Mouse (Mus musculus): ENCODE results near the gene Crebl2. TPM values are rescaled to one million over a fixed set of nuclear protein-coding genes. Genes with fewer than 3 reads are reported as not detected.
A peak's percentile ranks its signal among the peaks of the same experiment; 100 is the strongest.

Crebl2 gene
- polyA plus RNA-seq, 1 experiment from 2014 or later = 1.8 TPM

DNA sequence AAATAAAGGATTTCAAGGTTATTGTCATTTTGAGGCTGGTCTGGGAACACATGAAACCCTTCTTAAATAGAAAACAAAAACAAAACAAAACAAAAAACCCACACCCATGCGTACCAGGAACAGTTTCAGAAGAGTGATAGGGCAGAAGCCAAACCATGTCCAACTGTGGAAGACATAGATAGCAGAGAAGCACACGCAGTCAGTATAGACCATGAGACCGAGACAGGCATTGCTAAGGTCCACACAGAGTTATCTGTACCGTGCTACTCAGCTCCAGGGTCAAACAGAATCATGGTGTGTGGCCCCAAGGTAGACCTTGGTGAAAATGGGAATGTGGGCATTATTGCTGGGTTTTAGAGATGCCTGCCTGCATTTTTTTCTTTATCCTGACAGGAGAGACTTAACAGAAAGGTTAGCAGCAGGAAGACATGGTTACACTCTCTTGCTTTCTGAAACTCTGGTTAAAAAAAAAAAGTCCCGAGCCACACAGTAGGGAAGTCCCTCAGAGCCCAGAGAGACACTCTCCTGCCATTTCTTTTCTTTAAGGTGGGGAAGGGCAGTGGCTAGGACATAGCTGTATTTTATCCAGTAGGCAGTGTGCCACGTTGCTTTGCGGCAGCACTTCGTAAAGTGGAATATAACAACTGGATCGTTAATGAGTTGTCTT is 4.8 kb downstream of the Crebl2 start:
- 76% methylated on average over 9 of the region's 9 CpGs for WGBS
- Histone ChIP-seq H3K4me2 (no peak overlapping the region), H3K27me3 (no peaks in the 10 kb centered on the region), H3K9me3 (no peaks in the 10 kb centered on the region), H3K9ac (no peak overlapping the region), H3K4me1 (peaks cover 5% of the 10 kb centered on the region), H3K36me3 (replicated peaks) (no peaks in the 10 kb centered on the region), H3K4me3 (replicated peaks) (no peak overlapping the region), H3K27ac (no peak overlapping the region)
- no peak for ATAC-seq (ENCODE audit: low FRiP score)

DNA sequence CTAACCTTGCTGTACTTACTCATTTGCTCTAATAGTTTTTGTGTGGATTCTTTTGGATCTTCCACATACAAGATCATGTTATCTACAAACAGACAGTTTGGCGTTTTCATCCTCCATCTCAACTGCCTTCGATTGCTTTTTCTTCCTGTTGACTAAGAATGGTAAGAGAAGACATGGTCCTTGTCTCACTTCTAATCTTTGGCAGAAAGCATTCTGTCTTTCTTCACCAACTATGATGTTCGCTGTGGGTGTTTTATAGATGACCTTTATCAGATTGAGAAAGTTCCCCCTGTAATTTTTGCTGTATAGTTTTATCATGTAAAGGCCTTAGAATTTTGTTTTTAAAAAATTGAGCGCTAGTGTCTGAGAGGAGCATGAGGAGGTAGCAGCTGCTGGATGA is 8.2 kb downstream of the Crebl2 start:
- no peak overlapping the region for H3K27ac ChIP-seq
- no peaks in the 10 kb centered on the region for H3K27me3 ChIP-seq

DNA sequence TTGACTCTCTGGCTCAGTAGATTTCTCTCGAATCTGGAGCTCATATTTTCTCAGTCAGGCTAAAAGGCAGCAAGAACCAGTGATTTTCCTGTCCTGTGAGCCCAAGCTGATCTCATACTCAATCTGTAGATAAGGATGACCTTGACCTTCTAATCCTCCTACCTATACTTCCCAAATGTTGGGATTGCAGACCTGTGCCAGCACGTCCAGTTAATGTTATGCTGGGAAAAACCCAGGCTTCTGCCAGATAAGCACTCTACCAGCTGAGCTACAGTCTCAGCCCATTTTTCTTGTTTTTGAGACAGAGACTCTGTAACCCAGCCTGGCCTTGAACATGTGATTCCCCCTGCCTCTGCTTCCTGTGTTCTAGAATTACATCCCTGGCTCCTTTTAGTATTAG is 10.4 kb downstream of the Crebl2 start:
- Histone ChIP-seq H3K4me2 (no peak overlapping the region), H3K4me3 (replicated peaks) (no peak overlapping the region), H3K4me1 (no peaks in the 10 kb centered on the region), H3K27ac (no peak overlapping the region), H3K9ac (no peak overlapping the region), H3K36me3 (replicated peaks) (no peaks in the 10 kb centered on the region), H3K27me3 (no peaks in the 10 kb centered on the region), H3K9me3 (no peaks in the 10 kb centered on the region)
- no peak for ATAC-seq (ENCODE audit: low FRiP score)
- 84% methylated on average over 2 of the region's 2 CpGs for WGBS

More for the DNA sequence above, 8.2 kb downstream of the Crebl2 start:
- Histone ChIP-seq H3K9me3 (no peaks in the 10 kb centered on the region), H3K9ac (no peak overlapping the region), H3K36me3 (replicated peaks) (no peaks in the 10 kb centered on the region), H3K4me1 (no peaks in the 10 kb centered on the region), H3K4me3 (replicated peaks) (no peak overlapping the region), H3K4me2 (no peak overlapping the region)
- 93% methylated on average over 4 of the region's 4 CpGs for WGBS
- ATAC-seq (ENCODE audit: low FRiP score) = no peak

DNA sequence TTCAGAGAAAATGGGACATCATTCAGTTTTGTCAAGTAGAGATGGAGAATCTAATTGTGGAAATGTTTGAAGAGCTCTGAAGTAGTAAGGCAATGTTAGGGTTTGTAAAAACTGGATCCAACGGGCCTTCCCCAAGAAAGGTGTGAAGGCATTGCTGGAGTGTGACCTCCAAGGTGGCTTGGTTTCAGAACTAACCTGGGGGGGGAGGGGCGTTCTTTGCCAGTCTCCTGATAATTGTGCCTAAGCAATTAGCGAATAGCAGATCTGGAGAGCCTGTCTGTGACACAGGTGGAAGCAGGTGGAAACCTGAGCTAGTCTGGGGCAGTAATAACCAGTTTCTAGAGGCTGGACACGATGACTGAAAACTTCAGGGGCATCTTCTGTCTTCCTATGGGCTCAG is 15.8 kb downstream of the Crebl2 start:
- 81% methylated on average over 4 of the region's 4 CpGs for WGBS
- Histone ChIP-seq H3K27me3 (no peaks in the 10 kb centered on the region), H3K4me3 (replicated peaks) (no peak overlapping the region), H3K4me2 (no peak overlapping the region), H3K4me1 (no peaks in the 10 kb centered on the region), H3K36me3 (replicated peaks) (0 out of 2 replicates have a peak, but pooled peaks cover 2% of the 10 kb centered on the region), H3K9ac (no peak overlapping the region), H3K9me3 (no peaks in the 10 kb centered on the region), H3K27ac (no peak overlapping the region)
- no peak for ATAC-seq (ENCODE audit: low FRiP score)

DNA sequence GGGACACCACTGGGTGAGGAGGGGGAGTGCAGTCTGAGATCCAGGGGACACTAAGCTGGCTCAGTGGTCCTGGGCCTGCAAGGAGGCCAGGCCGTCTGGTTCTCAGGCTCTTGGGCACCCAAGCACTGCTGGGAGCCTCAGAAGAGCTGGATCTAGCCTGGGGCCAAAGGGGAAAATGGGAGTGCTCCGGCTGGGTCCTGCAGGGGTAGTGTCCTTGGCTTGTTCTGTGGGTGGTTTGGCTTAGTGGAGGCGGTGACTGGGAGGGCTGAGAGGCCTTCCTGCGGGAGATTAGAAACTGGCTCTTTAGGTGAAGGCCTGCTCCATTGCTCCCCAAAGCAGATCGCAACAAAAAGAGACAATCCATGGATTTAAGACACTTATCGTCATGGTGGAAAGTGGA is 16.4 kb downstream of the Crebl2 start:
- no peak for ATAC-seq (ENCODE audit: low FRiP score)
- no peak overlapping the region for H3K27ac ChIP-seq
- WGBS = 71% methylated on average over 6 of the region's 6 CpGs
- H3K36me3 ChIP-seq (replicated peaks) = 0 out of 2 replicates have a peak, but pooled peaks cover 2% of the 10 kb centered on the region
- H3K4me1 ChIP-seq = no peaks in the 10 kb centered on the region
- no peaks in the 10 kb centered on the region for H3K27me3 ChIP-seq
- no peak overlapping the region for H3K4me2 ChIP-seq
- H3K9ac ChIP-seq = no peak overlapping the region
- no peaks in the 10 kb centered on the region for H3K9me3 ChIP-seq
- no peak overlapping the region for H3K4me3 ChIP-seq (replicated peaks)

DNA sequence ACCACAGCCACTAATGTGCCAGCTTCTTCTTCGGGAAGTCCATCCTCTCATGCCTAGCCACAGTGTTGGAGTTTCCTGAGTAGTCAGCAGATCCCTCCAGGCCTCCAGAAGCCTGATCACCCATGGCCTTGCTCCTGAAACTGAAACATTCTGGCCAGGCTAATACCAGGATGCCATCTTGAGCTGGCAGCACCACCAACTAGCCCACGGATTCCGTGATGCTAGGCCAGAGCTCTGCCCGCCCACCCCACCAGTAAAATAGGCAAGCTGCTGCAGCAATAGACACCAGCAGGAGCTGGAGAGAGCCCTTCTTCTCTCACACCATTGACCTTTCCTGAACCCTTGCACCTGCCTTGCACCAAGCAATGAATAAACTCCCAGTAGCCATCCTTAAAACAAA is 17.6 kb downstream of the Crebl2 start:
- H3K9me3 ChIP-seq = no peaks in the 10 kb centered on the region
- H3K27ac ChIP-seq = no peak overlapping the region
- no peak overlapping the region for H3K9ac ChIP-seq
- ATAC-seq (ENCODE audit: low FRiP score) = no peak
- H3K27me3 ChIP-seq = no peaks in the 10 kb centered on the region
- 98% methylated on average over 4 of the region's 4 CpGs for WGBS
- no peaks in the 10 kb centered on the region for H3K4me1 ChIP-seq
- H3K36me3 ChIP-seq (replicated peaks) = 0 out of 2 replicates have a peak, but pooled peaks cover 2% of the 10 kb centered on the region
- no peak overlapping the region for H3K4me2 ChIP-seq
- H3K4me3 ChIP-seq (replicated peaks) = no peak overlapping the region

DNA sequence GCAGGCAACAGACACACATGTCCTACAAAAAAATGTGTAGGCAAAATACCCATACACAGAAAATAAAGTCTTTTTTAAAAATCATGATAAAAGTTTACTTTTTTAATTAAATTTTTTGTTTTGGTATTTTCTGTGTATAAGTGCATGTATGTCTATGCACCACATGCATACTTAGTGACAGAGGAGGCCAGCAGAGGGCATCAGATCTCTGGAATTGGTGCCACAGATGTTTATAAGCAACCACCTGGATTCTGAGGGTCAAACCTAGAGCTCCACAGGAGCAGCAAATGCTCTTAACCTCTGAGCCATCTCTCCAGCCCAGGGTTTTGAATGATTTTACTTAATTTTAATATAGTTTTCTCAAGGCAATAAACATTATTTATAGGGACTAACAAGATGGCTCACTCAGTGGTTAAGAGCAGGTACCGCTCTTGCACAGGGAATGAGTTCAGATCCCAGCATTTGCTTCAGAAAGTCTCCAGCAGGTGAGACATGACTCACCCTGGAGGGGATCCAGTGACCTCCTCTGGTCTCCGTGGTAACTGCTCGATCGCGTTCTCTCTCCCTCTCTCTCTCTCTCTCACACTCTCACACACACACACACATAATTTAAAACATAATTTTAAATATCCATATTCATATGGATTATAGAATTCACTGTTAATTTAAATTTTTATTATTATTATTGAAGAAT is 18.4 kb downstream of the Crebl2 start:
- H3K4me3 ChIP-seq (replicated peaks) = no peak overlapping the region
- H3K27me3 ChIP-seq = no peaks in the 10 kb centered on the region
- H3K4me1 ChIP-seq = no peaks in the 10 kb centered on the region
- no peak overlapping the region for H3K4me2 ChIP-seq
- no peak overlapping the region for H3K9ac ChIP-seq
- no peaks in the 10 kb centered on the region for H3K9me3 ChIP-seq
- no peak overlapping the region for H3K27ac ChIP-seq
- WGBS = 79% methylated on average over 5 of the region's 5 CpGs
- peak; percentile 58; the same call in 1 of the 2 replicates for ATAC-seq (ENCODE audit: low FRiP score)
- 0 out of 2 replicates have a peak, but pooled peaks cover 2% of the 10 kb centered on the region for H3K36me3 ChIP-seq (replicated peaks)

DNA sequence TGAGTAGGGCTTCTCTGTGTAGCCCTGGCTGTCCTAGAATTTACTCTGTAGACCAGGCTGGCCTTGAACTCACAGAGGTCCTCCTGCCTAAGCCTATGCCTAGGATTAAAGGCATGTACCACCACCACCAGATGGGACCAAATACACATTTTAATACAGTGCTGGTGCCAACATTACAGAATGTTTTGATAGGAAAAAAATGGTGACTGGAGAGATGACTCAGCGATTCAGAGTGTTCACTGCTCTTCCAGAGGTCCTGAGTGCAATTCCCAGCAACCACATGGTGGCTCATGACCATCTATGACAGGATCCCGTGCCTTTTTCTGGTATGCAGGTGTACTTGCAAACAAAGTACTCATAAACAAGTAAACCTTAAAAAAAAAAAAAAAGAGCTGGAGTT is 19.5 kb downstream of the Crebl2 start:
- ATAC-seq (ENCODE audit: low FRiP score) = no peak
- Histone ChIP-seq H3K9ac (no peak overlapping the region), H3K4me1 (no peaks in the 10 kb centered on the region), H3K4me3 (replicated peaks) (no peak overlapping the region), H3K36me3 (replicated peaks) (0 out of 2 replicates have a peak, but pooled peaks cover 2% of the 10 kb centered on the region), H3K27me3 (no peaks in the 10 kb centered on the region), H3K9me3 (no peaks in the 10 kb centered on the region), H3K4me2 (no peak overlapping the region), H3K27ac (no peak overlapping the region)
- 80% methylated on average over 2 of the region's 2 CpGs for WGBS

DNA sequence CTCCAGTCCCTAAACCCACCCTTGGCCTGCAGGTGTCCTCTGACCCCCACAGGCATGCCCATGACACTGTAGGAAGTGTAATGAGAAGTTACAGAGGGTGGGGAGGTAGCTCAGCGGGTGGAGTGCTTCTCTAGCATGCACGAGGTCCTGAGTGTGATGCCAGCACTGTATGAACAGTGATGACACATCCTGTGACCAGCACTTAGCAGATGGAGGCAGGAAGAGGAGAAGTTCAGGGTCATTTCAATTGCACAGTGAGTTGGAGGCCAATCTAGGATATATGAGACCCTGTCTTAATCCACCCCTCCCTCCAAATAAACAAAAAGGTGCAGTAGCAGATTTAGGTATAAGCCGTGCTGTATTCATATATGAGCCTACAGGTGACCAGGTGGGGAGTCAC is 20.0 kb downstream of the Crebl2 start:
- 72% methylated on average over 3 of the region's 3 CpGs for WGBS
- H3K36me3 ChIP-seq (replicated peaks) = 0 out of 2 replicates have a peak, but pooled peaks cover 2% of the 10 kb centered on the region
- no peaks in the 10 kb centered on the region for H3K9me3 ChIP-seq
- H3K27me3 ChIP-seq = no peaks in the 10 kb centered on the region
- H3K4me3 ChIP-seq (replicated peaks) = no peak overlapping the region
- H3K4me1 ChIP-seq = no peaks in the 10 kb centered on the region
- no peak overlapping the region for H3K27ac ChIP-seq
- H3K9ac ChIP-seq = no peak overlapping the region
- no peak for ATAC-seq (ENCODE audit: low FRiP score)
- H3K4me2 ChIP-seq = no peak overlapping the region

DNA sequence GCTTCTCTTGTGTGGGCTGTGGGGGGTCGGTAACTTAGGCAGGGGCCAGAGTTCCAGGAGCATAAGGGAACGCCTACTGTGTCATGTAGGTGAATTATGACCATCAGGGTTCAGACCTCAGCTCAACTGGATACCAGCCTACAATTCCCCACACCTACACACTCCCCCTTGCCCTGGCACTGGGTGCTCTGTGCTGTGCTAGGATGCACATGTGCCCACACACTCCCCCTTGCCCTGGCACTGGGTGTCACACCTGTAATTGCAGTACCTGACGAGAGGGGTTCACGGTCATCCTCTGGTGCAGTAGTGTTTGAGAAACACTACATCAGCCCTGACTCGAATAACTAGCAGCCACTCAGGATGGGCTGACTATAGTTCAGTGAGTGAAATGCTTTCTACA is 24.8 kb downstream of the Crebl2 start:
- Histone ChIP-seq H3K9me3 (no peaks in the 10 kb centered on the region), H3K4me1 (no peaks in the 10 kb centered on the region), H3K27ac (no peak overlapping the region), H3K27me3 (no peaks in the 10 kb centered on the region), H3K9ac (no peak overlapping the region), H3K4me2 (no peak overlapping the region), H3K36me3 (replicated peaks) (no peaks in the 10 kb centered on the region), H3K4me3 (replicated peaks) (no peak overlapping the region)
- 82% methylated on average over 5 of the region's 5 CpGs for WGBS
- no peak for ATAC-seq (ENCODE audit: low FRiP score)

DNA sequence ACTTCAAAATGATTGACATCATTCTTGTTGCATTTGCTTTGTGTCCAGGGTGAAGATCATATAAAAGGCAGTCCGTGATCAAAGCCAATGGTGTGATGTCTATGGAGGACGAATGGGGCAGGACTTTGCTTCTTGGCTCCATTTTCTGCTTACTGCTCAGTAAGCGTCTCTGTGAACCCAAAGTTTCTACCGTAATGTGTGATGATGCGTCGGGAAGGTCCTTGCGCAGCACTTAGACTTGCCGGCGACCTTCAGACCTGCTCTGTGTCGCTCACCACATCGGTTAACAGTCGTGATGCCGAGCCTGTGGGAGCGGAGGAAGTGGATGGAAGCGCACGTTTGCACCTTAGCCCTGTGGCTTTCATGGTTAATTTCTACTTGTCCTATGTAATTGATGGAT is 26.0 kb downstream of the Crebl2 start:
- no peaks in the 10 kb centered on the region for H3K36me3 ChIP-seq (replicated peaks)

DNA sequence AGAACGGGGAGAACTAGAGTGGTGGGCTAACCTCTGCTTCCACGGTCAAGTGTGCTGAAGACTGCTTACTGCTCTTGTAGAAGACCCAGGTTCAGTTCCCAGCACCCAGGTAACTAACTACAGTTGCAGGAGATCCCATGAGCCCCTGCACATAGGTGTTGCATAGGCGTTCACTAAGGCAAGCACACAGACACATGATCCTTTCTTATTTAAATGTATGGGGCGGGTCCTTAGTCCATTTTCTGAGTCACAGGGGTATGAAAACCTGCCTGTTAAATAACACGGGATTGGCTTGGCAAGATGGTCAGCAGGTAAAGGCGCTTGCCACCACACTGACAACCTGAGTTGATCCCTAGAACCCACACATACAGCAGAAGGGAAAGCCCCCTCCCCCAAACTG is 29.1 kb downstream of the Crebl2 start:
- no peak overlapping the region for H3K4me3 ChIP-seq (replicated peaks)
- H3K9ac ChIP-seq = no peak overlapping the region
- 86% methylated on average over 6 of the region's 6 CpGs for WGBS
- no peaks in the 10 kb centered on the region for H3K36me3 ChIP-seq (replicated peaks)
- H3K27ac ChIP-seq = no peak overlapping the region
- no peaks in the 10 kb centered on the region for H3K27me3 ChIP-seq
- ATAC-seq (ENCODE audit: low FRiP score) = no peak
- H3K4me1 ChIP-seq = peaks cover 18% of the 10 kb centered on the region
- H3K4me2 ChIP-seq = no peak overlapping the region
- no peaks in the 10 kb centered on the region for H3K9me3 ChIP-seq

More for the DNA sequence above, 26.0 kb downstream of the Crebl2 start:
- Histone ChIP-seq H3K4me3 (replicated peaks) (no peak overlapping the region), H3K4me1 (no peaks in the 10 kb centered on the region), H3K27ac (no peak overlapping the region), H3K27me3 (no peaks in the 10 kb centered on the region), H3K9ac (no peak overlapping the region), H3K4me2 (no peak overlapping the region), H3K9me3 (no peaks in the 10 kb centered on the region)
- ATAC-seq (ENCODE audit: low FRiP score) = no peak
- WGBS = 92% methylated on average over 16 of the region's 16 CpGs

DNA sequence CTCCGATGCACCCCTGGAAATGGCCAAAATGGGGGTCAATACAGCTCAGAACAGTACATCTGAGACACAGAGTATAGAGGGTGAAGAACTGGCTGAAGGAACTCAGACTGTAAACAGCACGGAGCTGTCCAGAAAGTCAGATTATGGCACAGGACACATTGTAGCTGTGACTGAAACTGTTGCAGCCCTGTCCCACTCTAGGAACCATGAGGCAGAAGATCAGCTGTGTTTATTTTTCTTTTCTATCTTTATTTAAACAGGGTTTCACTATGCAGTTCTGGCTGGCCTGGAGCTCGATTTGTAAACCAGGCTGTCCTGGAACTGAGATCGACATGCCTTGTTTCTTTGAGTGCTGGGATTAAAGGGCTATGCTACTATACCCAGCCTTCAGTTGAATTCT is 30.3 kb downstream of the Crebl2 start:
- H3K9ac ChIP-seq = no peak overlapping the region
- H3K9me3 ChIP-seq = no peaks in the 10 kb centered on the region
- H3K27me3 ChIP-seq = no peaks in the 10 kb centered on the region
- H3K4me3 ChIP-seq (replicated peaks) = no peak overlapping the region
- H3K36me3 ChIP-seq (replicated peaks) = no peaks in the 10 kb centered on the region
- ATAC-seq (ENCODE audit: low FRiP score) = no peak
- no peak overlapping the region for H3K4me2 ChIP-seq
- H3K27ac ChIP-seq = no peak overlapping the region
- WGBS = 88% methylated on average over 4 of the region's 4 CpGs
- H3K4me1 ChIP-seq = peaks cover 18% of the 10 kb centered on the region

Measured in forebrain, embryonic 12.5 days (tissue).